Mouse (Mus musculus) G1E (cell line): ENCODE results near the gene Pde10a. TPM values are rescaled to one million over a fixed set of nuclear protein-coding genes. Genes with fewer than 3 reads are reported as not detected.

Experiments used
- ATAC-seq: 2 replicates; pipeline ENCODE4 v1.8.0; 2016; ENCODE audit warnings: mild to moderate bottlenecking; ENCODE audit not compliant: insufficient number of reproducible peaks, poor library complexity, low FRiP score, severe bottlenecking; ENCODE audit errors: extremely low read depth
- DNase-seq: peaks from one replicate; pipeline ENCODE4 v3.0.0; 2012; ENCODE audit warnings: low spot score
- H3K27me3 ChIP-seq: 2 replicates; pipeline ENCODE4 v1.6.1; 2012; ENCODE audit warnings: mild to moderate bottlenecking, low read length, inconsistent platforms; ENCODE audit not compliant: insufficient read depth
- H3K36me3 ChIP-seq: replicated peaks from 2 replicates; pipeline ENCODE3; 2012; ENCODE audit warnings: mild to moderate bottlenecking, inconsistent platforms
- H3K4me1 ChIP-seq: 2 replicates; pipeline ENCODE4 v1.6.1; 2012; ENCODE audit warnings: low read depth, low read length, inconsistent platforms, mixed read lengths; ENCODE audit not compliant: insufficient read depth
- H3K4me3 ChIP-seq: 2 replicates; pipeline ENCODE4 v1.5.1; 2012; ENCODE audit warnings: low read depth, mild to moderate bottlenecking, inconsistent platforms, low read length, moderate library complexity, mixed read lengths
- H3K9me3 ChIP-seq: replicated peaks from 2 replicates; pipeline ENCODE4 v1.6.1; 2012; ENCODE audit warnings: inconsistent platforms
- CTCF ChIP-seq: IDR thresholded peaks from 2 replicates; pipeline ENCODE4 v1.5.1; 2012; ENCODE audit warnings: low read depth, low read length, inconsistent platforms, mixed read lengths
- GATA1 ChIP-seq: IDR thresholded peaks from 2 replicates; pipeline ENCODE4 v1.6.1; 2012; ENCODE audit warnings: borderline replicate concordance, low read length, inconsistent platforms, mixed read lengths
- GATA2 ChIP-seq: IDR thresholded peaks from 2 replicates; pipeline ENCODE4 v1.6.1; 2012; ENCODE audit warnings: low read depth, low read length, inconsistent platforms, borderline replicate concordance
- POLR2AphosphoS5 ChIP-seq: IDR thresholded peaks from 2 replicates; pipeline ENCODE4 v1.6.1; 2012; ENCODE audit warnings: low read depth, low read length, inconsistent platforms; ENCODE audit not compliant: insufficient replicate concordance
- TAL1 ChIP-seq: conservative IDR thresholded peaks from 2 replicates; pipeline ENCODE4 v1.6.1; 2012; ENCODE audit warnings: low read depth, low read length, inconsistent platforms, mixed read lengths
- polyA plus RNA-seq: library from polyadenylated mRNA; stranded (reverse); fragments of >175 nt; gene quantifications from 2 replicates; pipeline ENCODE4 v1.2.3, GENCODE M21; 2012
- total RNA-seq, 2 experiments: library from RNA; stranded (forward) in 1 of 2; stranded (reverse) in 1 of 2; fragments of 200-1000 nt in 1 of 2; fragments of >200 nt in 1 of 2; fragmentation: Nextera tagmentation in 1 of 2; gene quantifications; 2 replicates each; pipeline ENCODE4 v1.2.3; 2014 to 2017

Gene Pde10a
- total and polyA plus RNA-seq, 3 experiments: 0.27 to 0.83 TPM; not detected in 1

GRCm38 (mm10) chr17:8867331-8868237, 342.4 kb downstream of the Pde10a start:
- Histone ChIP-seq H3K4me3 (no peak overlapping the region), H3K36me3 (no peaks in the 10 kb centered on the region), H3K4me1 (no peaks in the 10 kb centered on the region), H3K9me3 (peaks cover 27% of the 10 kb centered on the region), H3K27me3 (no peaks in the 10 kb centered on the region)
- TF ChIP-seq POLR2AphosphoS5 (no peak), GATA2 (no peak), TAL1 (no peak), GATA1 (no peak), CTCF (no peak)
- no peak for DNase-seq
- no peak for ATAC-seq

- H3K4me3 ChIP-seq: no peak overlapping the region
- no peaks in the 10 kb centered on the region for H3K27me3 ChIP-seq
- H3K36me3 ChIP-seq: no peaks in the 10 kb centered on the region
- no peaks in the 10 kb centered on the region for H3K4me1 ChIP-seq
- ATAC-seq (no peak), DNase-seq (no peak)
- no peak for TF ChIP-seq TAL1
- TF ChIP-seq CTCF: no peak
- TF ChIP-seq POLR2AphosphoS5: no peak
- no peak for TF ChIP-seq GATA2
- no peak for TF ChIP-seq GATA1
- peaks cover 31% of the 10 kb centered on the region for H3K9me3 ChIP-seq
These were observed 344.1 kb downstream of the Pde10a start for GRCm38 (mm10) chr17:8869287-8869686.

GRCm38 (mm10) chr17:8870848-8871247, 345.7 kb downstream of the Pde10a start:
- H3K4me3 ChIP-seq: no peak overlapping the region
- H3K27me3 ChIP-seq: no peaks in the 10 kb centered on the region
- ATAC-seq (no peak), DNase-seq (no peak)
- no peak for TF ChIP-seq POLR2AphosphoS5
- TF ChIP-seq GATA2: no peak
- no peak for TF ChIP-seq TAL1
- no peak for TF ChIP-seq GATA1
- TF ChIP-seq CTCF: no peak
- H3K9me3 ChIP-seq: peaks cover 34% of the 10 kb centered on the region
- no peaks in the 10 kb centered on the region for H3K36me3 ChIP-seq
- H3K4me1 ChIP-seq: no peaks in the 10 kb centered on the region

- DNase-seq (no peak), ATAC-seq (no peak)
- Histone ChIP-seq H3K27me3 (0 out of 2 replicates have a peak, but pooled peaks cover 3% of the 10 kb centered on the region), H3K4me1 (no peaks in the 10 kb centered on the region), H3K4me3 (no peak overlapping the region), H3K36me3 (no peaks in the 10 kb centered on the region), H3K9me3 (peaks cover 34% of the 10 kb centered on the region)
- no peak for TF ChIP-seq POLR2AphosphoS5
- TF ChIP-seq TAL1: no peak
- TF ChIP-seq GATA1: no peak
- TF ChIP-seq GATA2: no peak
- TF ChIP-seq CTCF: no peak
These were observed 346.2 kb downstream of the Pde10a start for GRCm38 (mm10) chr17:8871396-8871795.

- Histone ChIP-seq H3K4me1 (no peaks in the 10 kb centered on the region), H3K27me3 (0 out of 2 replicates have a peak, but pooled peaks cover 3% of the 10 kb centered on the region), H3K9me3 (peaks cover 33% of the 10 kb centered on the region), H3K36me3 (no peaks in the 10 kb centered on the region), H3K4me3 (no peak overlapping the region)
- DNase-seq (no peak), ATAC-seq (no peak)
- no peak for TF ChIP-seq GATA2
These were observed 346.9 kb downstream of the Pde10a start for GRCm38 (mm10) chr17:8871997-8872593.

- Histone ChIP-seq H3K27me3 (0 out of 2 replicates have a peak, but pooled peaks cover 3% of the 10 kb centered on the region), H3K4me1 (no peaks in the 10 kb centered on the region), H3K4me3 (no peak overlapping the region), H3K9me3 (peaks cover 30% of the 10 kb centered on the region), H3K36me3 (no peaks in the 10 kb centered on the region)
- no peak for TF ChIP-seq TAL1
- TF ChIP-seq GATA1: no peak
- TF ChIP-seq POLR2AphosphoS5: no peak
- TF ChIP-seq GATA2: no peak
- TF ChIP-seq CTCF: no peak
- DNase-seq: no peak
- no peak for ATAC-seq
These were observed 347.4 kb downstream of the Pde10a start for GRCm38 (mm10) chr17:8872611-8873010.
